Mouse (Mus musculus) embryonic fibroblast, embryonic 13.5 days (primary cell): ENCODE results near the gene Fmod. TPM values are rescaled to one million over a fixed set of nuclear protein-coding genes. Genes with fewer than 3 reads are reported as not detected.

ENCODE experiments used
- H3K27ac ChIP-seq: 2 replicates; pipeline ENCODE4 v1.5.1; 2012; ENCODE audit warnings: low read length, control low read depth, inconsistent platforms; ENCODE audit not compliant: insufficient read depth
- H3K4me1 ChIP-seq: 2 replicates; pipeline ENCODE4 v1.6.1; 2011; ENCODE audit warnings: low read length; ENCODE audit not compliant: control insufficient read depth, insufficient read depth
- H3K4me3 ChIP-seq: 2 replicates; pipeline ENCODE4 v1.5.1; 2011; ENCODE audit warnings: mild to moderate bottlenecking, control low read depth, low read length; ENCODE audit not compliant: insufficient read depth
- CTCF ChIP-seq: IDR thresholded peaks from 2 replicates; pipeline ENCODE4 v1.5.1; 2011; ENCODE audit warnings: mild to moderate bottlenecking, control low read depth, low read length, moderate library complexity, borderline replicate concordance; ENCODE audit not compliant: insufficient read depth
- POLR2A ChIP-seq: IDR thresholded peaks from 2 replicates; pipeline ENCODE4 v1.6.1; 2011; ENCODE audit warnings: low read depth, mild to moderate bottlenecking, control low read depth, low read length, moderate library complexity
- polyA plus RNA-seq: library from polyadenylated mRNA; stranded (reverse); fragments of >200 nt; gene quantifications from 2 replicates; pipeline ENCODE4 v1.2.4, GENCODE M21; 2011; ENCODE audit warnings: low read depth; ENCODE audit not compliant: missing spikeins, insufficient read length

The Fmod gene
- polyA plus RNA-seq, 1 experiment: 74.2 TPM

- Histone ChIP-seq H3K27ac (peak overlapping the region; percentile 88; the same call in 1 of the 2 replicates), H3K4me1 (peaks cover 6% of the 10 kb centered on the region; the same call in 1 of the 2 replicates), H3K4me3 (no peak overlapping the region)
- TF ChIP-seq POLR2A (no peak), CTCF (no peak)
Measured at GRCm38 (mm10) chr1:134080406-134080805, 43.4 kb downstream of the Fmod start.

- TF ChIP-seq POLR2A (no peak), CTCF (no peak)
- Histone ChIP-seq H3K27ac (no peak overlapping the region), H3K4me3 (no peak overlapping the region), H3K4me1 (peaks cover 4% of the 10 kb centered on the region; the same call in 1 of the 2 replicates)
Measured at GRCm38 (mm10) chr1:134080881-134081450, 43.9 kb downstream of the Fmod start.

- no peak for TF ChIP-seq CTCF
- TF ChIP-seq POLR2A: no peak
- peak overlapping the region; percentile 17; the same call in 1 of the 2 replicates for H3K27ac ChIP-seq
- H3K4me3 ChIP-seq: no peak overlapping the region
- H3K4me1 ChIP-seq: no peaks in the 10 kb centered on the region; the same call in 1 of the 2 replicates
Measured at GRCm38 (mm10) chr1:134082987-134083516, 46.0 kb downstream of the Fmod start.

GRCm38 (mm10) chr1:134083676-134084075 lies 46.6 kb downstream of the Fmod start:
- Histone ChIP-seq H3K27ac (0 out of 2 replicates have a peak overlapping the region, but pooled peaks have one; percentile 6), H3K4me1 (no peaks in the 10 kb centered on the region; the same call in 1 of the 2 replicates), H3K4me3 (no peak overlapping the region)
- TF ChIP-seq CTCF: no peak
- no peak for TF ChIP-seq POLR2A

DNA sequence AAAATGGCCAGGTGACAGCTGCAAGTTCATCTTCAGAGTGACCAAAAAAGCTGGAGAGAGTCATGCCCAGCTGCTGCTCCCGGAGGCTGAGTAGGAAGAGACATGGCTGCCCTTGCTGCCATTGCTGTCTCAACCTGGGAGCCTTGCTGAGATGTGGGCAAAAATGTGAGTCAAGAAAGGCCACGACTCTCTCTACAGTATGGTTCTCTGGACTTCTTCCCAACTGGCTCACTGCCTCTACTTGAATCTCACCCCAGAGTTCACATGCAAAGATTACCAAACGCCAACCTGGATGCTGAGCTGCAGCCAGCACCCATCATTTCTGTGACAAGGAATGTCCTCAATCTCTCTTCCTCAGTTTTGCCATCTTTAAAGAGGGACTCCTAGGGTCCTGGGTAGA lies 47.1 kb downstream of the Fmod start:
- no peak overlapping the region for H3K4me3 ChIP-seq
- no peaks in the 10 kb centered on the region; the same call in 1 of the 2 replicates for H3K4me1 ChIP-seq
- peak overlapping the region; percentile 59 for H3K27ac ChIP-seq
- no peak for TF ChIP-seq POLR2A
- TF ChIP-seq CTCF: no peak

GRCm38 (mm10) chr1:134086017-134086416 lies 49.0 kb downstream of the Fmod start:
- no peak overlapping the region for H3K4me3 ChIP-seq
- TF ChIP-seq POLR2A (no peak), CTCF (no peak)
- no peaks in the 10 kb centered on the region for H3K4me1 ChIP-seq
- H3K27ac ChIP-seq: no peak overlapping the region

DNA sequence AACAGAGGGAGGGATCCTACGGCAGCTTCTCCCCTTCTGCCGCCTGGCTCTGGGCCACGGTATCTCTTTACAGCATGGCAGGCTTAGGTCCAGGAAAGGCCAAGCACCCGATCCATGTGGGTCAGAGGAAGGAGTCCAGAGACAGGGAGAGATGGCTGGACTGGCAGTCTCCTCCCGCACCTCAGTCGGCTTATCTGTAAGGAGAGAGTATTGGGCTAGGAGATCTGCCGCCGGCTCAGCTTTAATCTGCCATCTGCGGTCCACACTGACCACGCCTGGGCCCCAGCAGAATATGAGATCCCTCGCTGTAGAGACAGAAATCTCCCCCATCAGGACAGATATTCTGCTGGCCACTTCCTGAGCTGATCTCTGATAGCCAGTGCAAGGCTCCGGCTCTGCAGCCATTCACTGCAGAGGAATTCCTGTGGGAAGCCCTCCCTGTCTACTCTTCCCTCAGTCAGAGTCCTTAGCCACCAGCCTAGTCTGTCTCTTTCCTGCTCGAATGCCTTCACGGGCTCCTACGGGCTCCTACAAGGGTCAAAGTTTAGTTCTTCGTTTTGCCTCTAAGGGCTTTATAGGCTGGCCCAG lies 49.9 kb downstream of the Fmod start:
- Histone ChIP-seq H3K4me3 (no peak overlapping the region), H3K27ac (no peak overlapping the region), H3K4me1 (peaks cover 2% of the 10 kb centered on the region; the same call in 1 of the 2 replicates)
- TF ChIP-seq CTCF (no peak), POLR2A (no peak)

- no peak for TF ChIP-seq POLR2A
- no peak for TF ChIP-seq CTCF
- Histone ChIP-seq H3K4me3 (no peak overlapping the region), H3K4me1 (peaks cover 19% of the 10 kb centered on the region)
Measured at GRCm38 (mm10) chr1:134089074-134089473, 52.0 kb downstream of the Fmod start.

GRCm38 (mm10) chr1:134091851-134092250 lies 54.8 kb downstream of the Fmod start:
- H3K4me3 ChIP-seq: no peak overlapping the region
- TF ChIP-seq POLR2A: no peak
- no peak for TF ChIP-seq CTCF
- H3K4me1 ChIP-seq: peaks cover 28% of the 10 kb centered on the region
- no peak overlapping the region for H3K27ac ChIP-seq

More at GRCm38 (mm10) chr1:134089074-134089473, 52.0 kb downstream of the Fmod start:
- no peak overlapping the region for H3K27ac ChIP-seq

- H3K27ac ChIP-seq: peak overlapping the region; percentile 43
- no peak overlapping the region for H3K4me3 ChIP-seq
- TF ChIP-seq POLR2A (0 out of 2 replicates have a peak, but pooled peaks have one; percentile 23), CTCF (no peak)
- peaks cover 28% of the 10 kb centered on the region for H3K4me1 ChIP-seq
Measured at GRCm38 (mm10) chr1:134092368-134092767, 55.3 kb downstream of the Fmod start.
